Mouse (Mus musculus) hindbrain, postnatal 0 days (tissue): ENCODE measurements at regions not wholly inside any gene's neighbourhood (a gene's known extent, or its start where the extent isn't known, plus 50 kb on each side); places are given as distances from the start of the nearest gene placed in this dataset.
A peak's percentile ranks its signal among the peaks of the same experiment; 100 is the strongest.

Experiments used
- ATAC-seq: fragments of 200-750 bp; cut with Nextera tagmentation; 2 replicates; pipeline ENCODE4 v1.8.0; 2017; ENCODE audit warnings: mild to moderate bottlenecking, moderate TSS enrichment, moderate library complexity
- DNase-seq: peaks from one replicate; pipeline ENCODE4 v3.0.0-alpha.2; 2015; ENCODE audit warnings: low spot score
- H3K27ac ChIP-seq: fragments of 300-500 bp; sonication (generic); 2 replicates; pipeline ENCODE4 v1.5.1; 2014; ENCODE audit warnings: mild to moderate bottlenecking
- H3K27me3 ChIP-seq: fragments of 300-500 bp; sonication (generic); 2 replicates; pipeline ENCODE4 v1.6.1; 2014; ENCODE audit warnings: low read length, mixed read lengths; ENCODE audit not compliant: insufficient read depth
- H3K36me3 ChIP-seq: fragments of 300-500 bp; sonication (generic); 2 replicates; pipeline ENCODE4 v1.6.1; 2014; ENCODE audit warnings: low read length, mixed read lengths; ENCODE audit not compliant: insufficient read depth
- H3K4me1 ChIP-seq: fragments of 300-500 bp; sonication (generic); 2 replicates; pipeline ENCODE4 v1.6.1; 2014; ENCODE audit warnings: antibody characterized with exemption, low read length, mixed read lengths; ENCODE audit not compliant: insufficient read depth
- H3K4me2 ChIP-seq: fragments of 300-500 bp; sonication (generic); 2 replicates; pipeline ENCODE4 v1.6.1; 2014; ENCODE audit warnings: low read depth, mild to moderate bottlenecking, low read length, moderate library complexity, mixed read lengths
- H3K4me3 ChIP-seq: fragments of 300-500 bp; sonication (generic); 2 replicates; pipeline ENCODE4 v1.5.1; 2014; ENCODE audit warnings: low read length
- H3K9ac ChIP-seq: fragments of 300-500 bp; sonication (generic); replicated peaks from 2 replicates; pipeline ENCODE4 v1.6.1; 2014; ENCODE audit warnings: mild to moderate bottlenecking, low read length, moderate library complexity, mixed read lengths
- H3K9me3 ChIP-seq: fragments of 300-500 bp; sonication (generic); 2 replicates; pipeline ENCODE4 v1.6.1; 2016; ENCODE audit warnings: low read length, mixed read lengths
- CTCF ChIP-seq: IDR thresholded peaks from 2 replicates; pipeline ENCODE4 v1.5.1; 2016; ENCODE audit warnings: antibody characterized with exemption, control low read depth, low read depth
- WGBS: fragments of 180-500 bp; shearing (Covaris S2); extraction: QIAGEN DNeasy Blood & Tissue Kit; methylation state at CpG from one replicate; pipeline ENCODE4 v1.1.7; 2014; 5-methylcytosine and 5-hydroxymethylcytosine counted together

DNA sequence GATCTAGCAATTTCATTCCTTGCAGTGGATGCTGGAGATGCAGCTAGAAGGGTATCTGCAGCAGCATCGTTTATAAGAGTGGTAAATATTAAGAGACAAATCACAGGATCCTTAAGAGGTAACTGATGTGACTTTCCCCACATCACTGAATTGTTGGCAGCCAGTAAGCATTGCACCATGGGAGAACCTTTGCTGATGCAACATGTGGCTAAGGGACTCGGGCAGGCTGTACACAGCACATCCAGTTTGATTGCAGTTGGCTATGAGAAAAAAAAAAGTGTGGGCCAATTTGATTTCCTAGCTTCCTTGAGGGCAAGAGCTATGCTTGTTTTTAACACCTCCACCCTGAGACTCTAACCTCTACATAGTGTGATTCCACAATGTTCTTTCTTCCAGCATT is 179.4 kb downstream of the Ktn1 start:
- Histone ChIP-seq H3K4me2 (no peak overlapping the region), H3K36me3 (no peaks in the 10 kb centered on the region), H3K9ac (no peak overlapping the region), H3K9me3 (no peaks in the 10 kb centered on the region), H3K27ac (no peak overlapping the region), H3K4me1 (no peaks in the 10 kb centered on the region), H3K27me3 (no peaks in the 10 kb centered on the region), H3K4me3 (no peak overlapping the region)
- DNase-seq = no peak
- TF ChIP-seq CTCF = no peak
- ATAC-seq = no peak
- 84% methylated on average over 2 of the region's 2 CpGs for WGBS

DNA sequence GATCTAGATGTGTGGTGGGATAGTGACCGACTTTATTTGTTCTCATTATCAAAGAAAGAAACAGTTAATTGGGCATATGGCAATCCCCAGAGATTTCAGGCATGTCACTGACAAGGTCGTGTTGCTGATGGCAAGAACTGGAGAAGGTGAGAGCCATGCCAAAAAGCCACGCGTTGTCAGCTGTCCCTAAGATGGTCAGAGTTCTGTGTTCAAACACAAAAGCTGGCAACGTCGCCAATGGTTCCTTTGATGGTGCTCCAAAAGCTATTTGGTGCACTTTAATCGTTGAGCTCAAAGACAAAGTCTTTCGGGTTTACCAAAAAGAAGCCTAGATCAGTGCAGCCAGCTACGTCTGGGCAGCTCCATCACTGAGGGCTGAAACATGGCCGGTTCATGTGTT is 185.4 kb downstream of the Ktn1 start:
- 60% methylated on average over 10 of the region's 10 CpGs for WGBS
- peak; percentile 12 for DNase-seq

DNA sequence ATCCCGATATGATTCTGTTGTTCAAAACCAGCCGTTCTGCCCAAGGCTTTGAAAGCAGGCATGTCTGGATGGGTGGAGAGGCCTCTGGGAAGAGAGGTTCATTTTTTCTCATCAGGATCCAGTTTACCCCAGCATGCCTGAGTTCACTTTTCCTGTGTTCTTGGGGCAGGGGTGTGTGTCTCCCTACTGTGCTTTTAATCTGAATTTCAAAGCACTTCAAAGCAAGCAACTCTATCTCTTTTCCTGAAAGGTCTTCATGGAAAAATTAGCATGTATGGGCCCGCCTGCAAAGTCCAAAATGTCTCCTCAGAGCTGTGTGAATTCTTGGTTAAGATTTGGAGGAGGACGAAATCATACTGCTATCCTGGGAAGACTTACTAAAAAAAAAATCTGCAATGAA is 187.2 kb downstream of the Ktn1 start:
- no peaks in the 10 kb centered on the region for H3K36me3 ChIP-seq
- 66% methylated on average over 4 of the region's 4 CpGs for WGBS

More for the DNA sequence above, 185.4 kb downstream of the Ktn1 start:
- H3K36me3 ChIP-seq = no peaks in the 10 kb centered on the region
- no peak overlapping the region for H3K9ac ChIP-seq
- TF ChIP-seq CTCF = no peak
- H3K27me3 ChIP-seq = no peaks in the 10 kb centered on the region
- no peak for ATAC-seq
- H3K27ac ChIP-seq = no peak overlapping the region
- no peaks in the 10 kb centered on the region for H3K4me1 ChIP-seq
- H3K4me3 ChIP-seq = no peak overlapping the region
- no peak overlapping the region for H3K4me2 ChIP-seq
- H3K9me3 ChIP-seq = no peaks in the 10 kb centered on the region

DNA sequence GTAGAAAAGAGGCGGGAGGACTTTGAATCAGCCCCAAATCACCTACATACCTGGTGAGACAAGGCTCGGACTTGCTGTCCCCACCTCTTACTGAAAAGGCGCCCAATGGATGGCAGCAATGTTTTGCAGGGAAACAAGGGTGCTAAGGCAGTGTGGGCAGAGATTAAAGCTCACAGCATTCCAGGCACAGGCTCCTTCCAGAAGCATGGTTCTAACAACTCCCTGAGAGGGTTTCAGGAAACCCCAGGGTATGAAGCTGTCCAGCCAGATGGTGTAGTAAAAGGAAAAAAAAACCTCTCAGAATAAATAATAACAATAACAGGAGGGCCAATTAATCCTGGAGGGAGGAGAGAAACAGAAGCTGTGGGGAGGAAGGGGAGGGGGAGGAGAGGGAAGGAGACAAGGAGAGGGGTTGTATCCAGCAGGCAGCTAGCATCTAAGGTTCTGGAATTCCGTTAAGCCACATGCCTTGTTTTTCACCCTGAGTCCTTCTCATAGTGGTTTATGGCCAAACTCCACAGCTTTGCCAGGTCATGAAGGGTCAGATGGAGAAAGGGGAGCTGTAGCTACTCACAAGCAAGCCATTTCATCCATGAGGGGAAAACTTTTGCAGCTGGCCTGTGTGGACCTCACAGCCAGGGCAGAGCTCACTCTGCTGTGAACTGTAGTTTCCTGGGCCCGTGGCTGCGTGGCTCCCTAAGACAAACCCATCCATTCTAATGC is 191.4 kb downstream of the Ktn1 start:
- no peaks in the 10 kb centered on the region for H3K9me3 ChIP-seq
- H3K27me3 ChIP-seq = no peaks in the 10 kb centered on the region
- H3K4me2 ChIP-seq = no peak overlapping the region
- no peak for TF ChIP-seq CTCF
- no peak overlapping the region for H3K27ac ChIP-seq
- no peak overlapping the region for H3K4me3 ChIP-seq
- ATAC-seq (no peak), DNase-seq (no peak)
- 0 out of 2 replicates have a peak, but pooled peaks cover 3% of the 10 kb centered on the region for H3K4me1 ChIP-seq
- H3K36me3 ChIP-seq = no peaks in the 10 kb centered on the region
- no peak overlapping the region for H3K9ac ChIP-seq
- WGBS = 60% methylated on average over 6 of the region's 6 CpGs

More for the DNA sequence above, 187.2 kb downstream of the Ktn1 start:
- Histone ChIP-seq H3K27me3 (no peaks in the 10 kb centered on the region), H3K4me1 (0 out of 2 replicates have a peak, but pooled peaks cover 3% of the 10 kb centered on the region), H3K9ac (no peak overlapping the region), H3K4me2 (no peak overlapping the region), H3K4me3 (no peak overlapping the region), H3K9me3 (no peaks in the 10 kb centered on the region), H3K27ac (no peak overlapping the region)
- DNase-seq = no peak
- ATAC-seq = no peak
- no peak for TF ChIP-seq CTCF

DNA sequence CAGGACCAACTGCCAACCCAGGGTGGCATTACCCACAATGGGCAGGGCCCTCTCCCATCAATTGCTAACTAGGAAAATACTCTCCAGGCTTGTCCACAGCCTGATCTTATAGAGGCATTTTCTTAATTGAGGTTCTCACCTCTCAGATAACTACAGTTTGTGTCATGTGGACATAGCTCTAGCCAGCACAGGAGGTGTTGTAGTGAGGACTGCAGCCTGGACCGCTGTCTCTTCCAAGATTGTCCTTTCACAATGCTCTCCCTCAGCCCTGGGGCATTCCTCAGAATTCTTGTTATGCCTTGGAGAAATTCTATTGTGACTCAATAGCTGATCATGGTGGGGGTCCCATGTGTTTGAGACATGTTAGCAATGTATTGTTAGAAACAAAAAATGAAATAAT is 196.1 kb downstream of the Ktn1 start:
- 91% methylated on average over 1 of the region's 1 CpGs for WGBS
- 0 out of 2 replicates have a peak, but pooled peaks cover 3% of the 10 kb centered on the region for H3K4me1 ChIP-seq
- no peak overlapping the region for H3K4me2 ChIP-seq
- ATAC-seq (no peak), DNase-seq (no peak)
- H3K9me3 ChIP-seq = no peaks in the 10 kb centered on the region
- H3K36me3 ChIP-seq = no peaks in the 10 kb centered on the region
- no peak overlapping the region for H3K27ac ChIP-seq
- no peak overlapping the region for H3K9ac ChIP-seq
- H3K27me3 ChIP-seq = no peaks in the 10 kb centered on the region
- no peak for TF ChIP-seq CTCF
- no peak overlapping the region for H3K4me3 ChIP-seq

DNA sequence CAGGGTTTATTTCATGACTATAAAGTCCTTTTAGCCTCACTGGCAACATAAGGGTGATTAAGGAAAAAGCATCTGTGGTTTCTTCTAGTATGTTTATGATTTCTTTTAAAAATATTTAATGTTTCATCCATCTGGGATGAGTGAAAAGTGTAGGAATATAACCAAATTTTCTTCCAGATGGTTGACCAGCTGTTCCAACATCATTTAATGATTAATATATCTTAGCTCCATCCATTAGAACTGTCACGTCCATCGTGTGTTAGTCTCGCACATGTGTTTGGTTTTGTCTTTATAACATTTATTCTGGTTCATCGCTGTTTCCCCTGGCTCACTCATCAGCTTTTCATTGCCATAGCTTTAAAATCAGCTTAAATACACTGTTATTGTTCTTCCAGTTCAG is 200.6 kb downstream of the Ktn1 start:
- H3K4me3 ChIP-seq = no peak overlapping the region
- no peak for TF ChIP-seq CTCF
- WGBS = 57% methylated on average over 4 of the region's 4 CpGs

DNA sequence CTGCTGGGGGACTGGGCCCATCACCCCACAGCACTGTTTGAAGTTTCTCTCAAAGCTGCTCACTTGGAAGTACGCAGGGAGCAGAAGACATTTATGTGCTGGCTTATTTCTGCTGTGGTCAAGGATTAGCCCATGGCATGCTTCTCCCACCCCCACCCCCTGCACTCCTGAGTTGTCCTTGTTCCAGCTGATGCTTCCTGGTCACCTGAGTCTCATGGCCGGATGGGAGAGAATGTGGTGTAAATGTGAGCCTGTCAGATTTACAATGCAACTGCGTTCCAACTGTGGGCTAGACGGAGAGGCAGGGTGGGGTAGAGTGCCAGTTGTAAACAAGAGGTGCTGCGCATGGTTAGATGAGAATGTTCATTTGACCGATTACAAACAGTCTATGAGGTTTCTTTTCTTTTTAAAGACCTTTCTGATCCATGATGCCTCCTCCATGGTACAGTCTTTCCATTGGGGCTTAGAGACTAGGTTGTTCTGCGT is 208.1 kb downstream of the Ktn1 start:
- Histone ChIP-seq H3K9ac (no peak overlapping the region), H3K27ac (no peak overlapping the region), H3K9me3 (no peaks in the 10 kb centered on the region), H3K4me1 (no peaks in the 10 kb centered on the region), H3K36me3 (no peaks in the 10 kb centered on the region), H3K27me3 (no peaks in the 10 kb centered on the region), H3K4me2 (no peak overlapping the region), H3K4me3 (no peak overlapping the region)
- no peak for ATAC-seq
- TF ChIP-seq CTCF = no peak
- no peak for DNase-seq
- 71% methylated on average over 7 of the region's 7 CpGs for WGBS

More for the DNA sequence above, 200.6 kb downstream of the Ktn1 start:
- Histone ChIP-seq H3K27ac (no peak overlapping the region), H3K9ac (no peak overlapping the region), H3K36me3 (no peaks in the 10 kb centered on the region), H3K4me1 (no peaks in the 10 kb centered on the region), H3K4me2 (no peak overlapping the region), H3K27me3 (no peaks in the 10 kb centered on the region), H3K9me3 (no peaks in the 10 kb centered on the region)
- ATAC-seq (no peak), DNase-seq (no peak)
